Mouse (Mus musculus): ENCODE measurements around the gene Lrba. TPM values are rescaled to one million over a fixed set of nuclear protein-coding genes. Genes with fewer than 3 reads are reported as not detected.

Gene Lrba
- polyA plus RNA-seq, 1 experiment from 2014 or later, result 2.5 TPM

DNA sequence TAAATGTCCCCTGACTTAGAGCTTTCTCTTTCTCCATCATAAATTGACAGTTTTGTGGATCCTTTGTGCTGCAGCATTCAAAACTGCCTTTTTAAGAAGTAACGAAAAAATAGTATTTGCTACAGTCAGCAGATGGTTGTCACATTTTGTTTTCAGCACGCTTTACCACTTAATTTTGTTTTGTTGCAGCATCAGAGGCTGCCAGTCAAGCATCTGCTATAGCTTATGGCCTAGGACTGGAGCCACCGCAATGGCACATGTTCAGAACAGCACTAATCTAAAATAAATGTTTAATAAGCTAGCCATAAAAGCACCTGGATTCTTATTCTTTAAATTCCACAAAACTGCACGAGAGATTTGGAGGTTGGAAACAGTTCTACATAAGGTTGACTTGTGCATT lies 520.9 kb downstream of the Lrba start:
- no peak for DNase-seq (ENCODE audit: low spot score)
- Histone ChIP-seq H3K27ac (no peak overlapping the region), H3K36me3 (no peaks in the 10 kb centered on the region), H3K9me3 (no peaks in the 10 kb centered on the region), H3K27me3 (ENCODE audit: insufficient read depth, poor library complexity, severe bottlenecking) (no peaks in the 10 kb centered on the region), H3K4me1 (no peaks in the 10 kb centered on the region), H3K4me3 (no peak overlapping the region)
- WGBS, result 75% methylated on average over 4 of the region's 4 CpGs

DNA sequence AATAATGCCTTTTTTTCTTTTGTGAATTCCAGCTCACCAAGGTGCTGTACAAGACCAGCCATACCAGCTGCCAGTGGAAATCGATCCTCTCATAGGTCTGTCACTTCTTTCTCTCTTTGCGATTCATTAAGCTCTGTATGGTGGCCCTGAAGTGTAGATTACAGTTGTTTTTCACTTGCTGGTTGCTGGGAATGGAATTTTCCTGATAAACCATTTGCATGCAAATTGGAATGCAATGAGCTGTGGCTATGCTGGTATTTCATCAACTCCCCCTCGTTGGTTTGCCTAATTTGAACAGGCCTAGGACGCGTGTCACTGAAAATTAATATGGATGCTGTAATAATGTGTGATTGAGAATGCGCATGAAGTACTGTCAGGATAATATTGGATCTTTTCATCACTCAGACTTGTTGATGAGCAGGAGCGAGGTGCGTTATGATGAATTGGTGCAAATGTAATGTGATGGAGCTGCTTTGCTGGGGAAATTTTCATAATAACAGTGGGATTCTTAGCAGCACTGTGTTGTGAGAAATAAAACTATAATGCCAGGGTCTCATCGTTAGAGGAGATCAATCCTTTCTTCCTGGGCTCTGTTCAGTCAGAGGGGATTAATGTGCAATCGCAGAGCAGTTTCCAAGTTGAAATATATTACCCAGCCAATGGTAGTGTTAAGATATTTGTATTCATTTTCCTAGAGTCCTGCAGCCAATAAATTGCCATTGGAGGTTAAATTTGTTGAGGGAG lies 521.5 kb downstream of the Lrba start:
- no peaks in the 10 kb centered on the region for H3K36me3 ChIP-seq
- H3K27me3 ChIP-seq (ENCODE audit: insufficient read depth, poor library complexity, severe bottlenecking), result no peaks in the 10 kb centered on the region
- H3K9me3 ChIP-seq, result no peaks in the 10 kb centered on the region
- no peak for DNase-seq (ENCODE audit: low spot score)
- H3K4me3 ChIP-seq, result no peak overlapping the region
- no peaks in the 10 kb centered on the region for H3K4me1 ChIP-seq
- 70% methylated on average over 10 of the region's 10 CpGs for WGBS
- H3K27ac ChIP-seq, result no peak overlapping the region

DNA sequence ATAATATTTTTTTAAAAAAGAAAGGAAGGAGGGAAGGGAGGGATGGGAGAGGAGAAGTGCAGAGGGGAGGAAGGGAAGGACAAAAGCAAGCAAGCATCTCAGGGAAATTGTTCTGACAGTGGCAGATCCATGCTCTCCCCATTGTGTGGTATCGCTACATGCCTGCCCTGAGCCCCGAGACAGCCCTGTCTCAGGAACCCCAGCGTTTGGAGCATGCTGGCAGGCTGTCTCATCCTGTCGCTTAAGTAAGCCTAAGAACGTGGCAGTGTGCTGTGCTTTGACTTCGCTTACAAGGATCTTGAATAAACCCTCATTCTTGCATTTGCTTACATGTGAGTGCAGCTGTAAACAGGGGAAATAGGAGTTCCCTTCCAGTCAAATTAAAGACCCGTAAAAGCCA lies 526.2 kb downstream of the Lrba start:
- Histone ChIP-seq H3K27ac (no peak overlapping the region), H3K27me3 (ENCODE audit: insufficient read depth, poor library complexity, severe bottlenecking) (no peaks in the 10 kb centered on the region), H3K36me3 (no peaks in the 10 kb centered on the region), H3K9me3 (no peaks in the 10 kb centered on the region), H3K4me1 (no peaks in the 10 kb centered on the region), H3K4me3 (no peak overlapping the region)
- 54% methylated on average over 7 of the region's 7 CpGs for WGBS
- no peak for DNase-seq (ENCODE audit: low spot score)

DNA sequence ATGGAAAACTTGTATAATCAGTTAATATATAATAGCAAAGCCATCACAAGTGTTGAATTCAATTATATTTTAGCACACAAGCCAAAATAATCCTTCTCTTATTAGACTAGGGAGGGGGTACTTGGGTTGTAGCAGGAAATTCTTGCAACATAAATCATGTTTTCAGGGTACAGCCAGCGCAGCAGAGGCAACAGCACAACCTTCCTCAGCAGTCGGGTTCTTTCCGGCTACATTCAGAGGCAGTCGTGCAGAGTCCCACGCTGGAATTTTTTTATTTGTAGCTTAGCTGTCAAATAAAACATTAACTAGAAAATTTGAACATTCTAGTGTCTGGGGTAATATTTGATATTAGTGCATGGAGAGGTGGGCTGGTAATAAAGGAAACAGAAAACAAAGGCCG lies 529.7 kb downstream of the Lrba start:
- no peaks in the 10 kb centered on the region for H3K4me1 ChIP-seq
- no peaks in the 10 kb centered on the region for H3K27me3 ChIP-seq (ENCODE audit: insufficient read depth, poor library complexity, severe bottlenecking)
- no peak overlapping the region for H3K27ac ChIP-seq
- no peaks in the 10 kb centered on the region for H3K9me3 ChIP-seq
- DNase-seq (ENCODE audit: low spot score), result no peak
- H3K36me3 ChIP-seq, result no peaks in the 10 kb centered on the region
- WGBS, result 74% methylated on average over 6 of the region's 6 CpGs
- no peak overlapping the region for H3K4me3 ChIP-seq

DNA sequence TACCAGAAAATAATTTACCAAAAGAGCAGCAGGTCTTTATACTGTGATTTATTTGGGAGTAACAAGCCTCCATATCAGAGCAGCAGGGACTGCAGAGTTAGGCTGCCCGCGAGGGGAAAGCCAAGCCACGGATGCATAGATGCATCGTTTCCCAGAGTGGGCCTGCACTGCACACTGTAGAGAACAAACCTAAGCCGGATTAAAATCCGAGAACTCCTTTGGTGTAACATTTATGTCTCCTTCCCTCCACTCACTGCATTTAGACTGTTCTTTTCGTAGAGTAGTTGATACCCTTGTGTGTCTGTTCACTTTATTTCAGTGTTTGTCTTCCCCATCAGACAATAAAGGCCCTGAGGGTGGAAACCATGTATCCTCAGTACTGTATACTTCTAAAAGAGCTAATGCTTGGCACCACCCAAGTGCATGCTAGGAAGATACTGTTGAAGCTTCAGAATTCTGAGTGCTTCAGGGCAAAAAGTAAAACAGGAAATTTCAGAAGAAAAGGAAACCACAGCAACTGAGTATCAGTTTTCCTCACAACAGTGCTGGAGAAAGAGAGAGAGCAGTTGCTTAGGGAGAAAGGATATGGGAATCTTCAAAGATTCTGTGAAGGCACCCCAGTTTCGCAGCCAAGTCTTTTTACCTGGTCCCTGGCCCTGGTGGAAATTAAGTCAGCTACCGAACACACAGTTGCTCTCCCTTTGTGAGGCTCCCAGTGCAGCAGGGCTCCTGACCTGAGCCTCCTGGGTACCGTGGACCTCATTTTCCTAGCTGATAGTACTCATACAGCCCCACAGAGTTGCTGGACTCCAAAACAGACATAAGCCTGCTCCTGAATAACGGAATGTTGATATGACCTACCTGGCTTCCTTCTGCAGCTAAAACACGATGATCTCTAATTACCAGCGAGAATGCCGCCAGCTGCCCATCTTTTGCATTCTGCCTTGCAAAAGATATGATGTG lies 530.4 kb downstream of the Lrba start:
- H3K4me1 ChIP-seq, result peaks cover 2% of the 10 kb centered on the region; the same call in 1 of the 2 replicates

DNA sequence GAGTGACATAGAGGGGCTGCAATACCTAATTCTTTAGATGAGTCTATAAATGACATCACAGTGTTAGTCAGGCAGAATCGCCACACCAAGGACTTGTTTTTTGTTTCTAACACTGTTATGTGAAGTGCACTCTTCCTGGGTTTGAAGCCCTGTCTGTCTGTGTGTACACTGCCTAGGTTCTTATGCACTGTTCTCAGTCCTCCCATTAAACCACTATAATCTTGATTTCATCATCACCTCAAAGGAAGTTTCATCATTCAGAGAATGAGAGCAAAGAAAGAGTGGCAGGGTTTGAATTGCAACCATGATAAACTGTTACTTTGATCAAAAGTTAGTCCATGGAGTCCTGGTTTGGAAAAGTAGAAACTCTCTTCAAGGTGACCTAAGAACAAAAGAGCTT lies 532.1 kb downstream of the Lrba start:
- Histone ChIP-seq H3K4me3 (no peak overlapping the region), H3K27me3 (ENCODE audit: insufficient read depth, poor library complexity, severe bottlenecking) (no peaks in the 10 kb centered on the region), H3K9me3 (no peaks in the 10 kb centered on the region), H3K27ac (no peak overlapping the region), H3K36me3 (no peaks in the 10 kb centered on the region), H3K4me1 (peaks cover 7% of the 10 kb centered on the region; the same call in 1 of the 2 replicates)
- 74% methylated on average over 1 of the region's 1 CpGs for WGBS
- DNase-seq (ENCODE audit: low spot score), result no peak

More for the DNA sequence above, 530.4 kb downstream of the Lrba start:
- DNase-seq (ENCODE audit: low spot score), result no peak
- Histone ChIP-seq H3K27ac (no peak overlapping the region), H3K36me3 (no peaks in the 10 kb centered on the region), H3K4me3 (no peak overlapping the region), H3K9me3 (no peaks in the 10 kb centered on the region), H3K27me3 (ENCODE audit: insufficient read depth, poor library complexity, severe bottlenecking) (no peaks in the 10 kb centered on the region)
- WGBS, result 77% methylated on average over 14 of the region's 14 CpGs

DNA sequence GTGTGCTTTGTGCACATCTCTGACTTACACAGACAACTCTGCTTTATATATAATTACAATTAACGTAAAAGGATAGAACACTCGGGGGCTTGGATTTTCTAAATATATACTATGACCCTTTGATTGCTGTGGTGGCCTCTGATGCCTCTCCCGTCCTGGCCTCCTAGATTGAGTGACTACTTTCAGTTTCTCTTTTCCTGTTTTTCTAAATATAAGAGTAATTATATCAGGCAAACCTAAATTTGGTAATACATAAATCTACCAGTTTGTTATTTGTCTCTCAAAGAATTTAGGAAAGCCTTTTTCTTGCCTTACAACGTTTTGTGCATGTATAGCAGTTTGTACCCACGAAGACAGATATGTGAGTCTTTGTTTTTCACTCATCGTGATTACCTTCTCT lies 534.2 kb downstream of the Lrba start:
- H3K4me1 ChIP-seq, result peaks cover 7% of the 10 kb centered on the region; the same call in 1 of the 2 replicates
- H3K36me3 ChIP-seq, result no peaks in the 10 kb centered on the region
- no peaks in the 10 kb centered on the region for H3K9me3 ChIP-seq
- no peaks in the 10 kb centered on the region for H3K27me3 ChIP-seq (ENCODE audit: insufficient read depth, poor library complexity, severe bottlenecking)
- 69% methylated on average over 6 of the region's 6 CpGs for WGBS
- H3K27ac ChIP-seq, result 0 out of 2 replicates have a peak overlapping the region, but pooled peaks have one; percentile 42
- no peak overlapping the region for H3K4me3 ChIP-seq
- no peak for DNase-seq (ENCODE audit: low spot score)

DNA sequence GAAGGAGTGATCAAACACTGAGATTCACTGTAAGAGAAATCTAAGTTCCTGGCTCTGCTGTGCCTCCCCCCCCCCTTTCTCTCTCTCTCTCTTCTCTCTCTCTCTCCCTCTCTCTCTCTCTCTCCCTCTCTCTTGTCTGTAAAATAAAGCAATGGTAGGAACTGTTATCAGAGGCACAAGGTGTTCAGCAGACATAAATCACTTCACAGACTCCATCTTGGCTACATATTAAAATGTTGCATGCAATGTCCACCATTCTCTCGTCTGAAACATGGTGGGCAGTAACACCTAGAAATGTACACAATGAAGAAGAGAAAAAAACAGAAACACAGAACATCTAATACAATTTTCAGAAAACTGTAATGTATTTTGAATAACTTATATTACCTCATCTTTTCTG lies 534.9 kb downstream of the Lrba start:
- no peak for DNase-seq (ENCODE audit: low spot score)
- Histone ChIP-seq H3K9me3 (no peaks in the 10 kb centered on the region), H3K4me1 (peaks cover 7% of the 10 kb centered on the region; the same call in 1 of the 2 replicates), H3K27me3 (ENCODE audit: insufficient read depth, poor library complexity, severe bottlenecking) (no peaks in the 10 kb centered on the region), H3K4me3 (no peak overlapping the region), H3K27ac (peak overlapping the region; percentile 59; the same call in 1 of the 2 replicates), H3K36me3 (no peaks in the 10 kb centered on the region)
- WGBS, result 83% methylated on average over 1 of the region's 1 CpGs

DNA sequence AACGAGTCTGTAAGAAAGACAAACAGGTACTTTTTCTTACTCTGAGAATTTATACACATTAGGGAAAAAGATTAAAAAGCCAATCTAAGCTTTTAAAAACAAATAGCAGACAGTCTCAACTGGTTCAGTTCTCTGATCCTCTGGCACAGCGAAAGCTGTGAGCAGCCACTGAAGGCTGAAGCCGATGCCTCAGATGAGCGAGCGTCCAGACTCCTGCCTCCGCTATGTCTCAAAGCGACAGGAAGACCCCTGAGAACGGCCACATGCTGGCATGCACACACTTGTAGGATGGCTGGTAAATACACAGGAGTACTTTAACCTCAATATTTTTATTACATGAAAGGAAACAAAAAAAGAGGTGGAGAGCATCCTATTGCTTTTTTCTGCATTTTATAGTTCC lies 535.4 kb downstream of the Lrba start:
- 46% methylated on average over 8 of the region's 8 CpGs for WGBS
- Histone ChIP-seq H3K4me3 (no peak overlapping the region), H3K36me3 (no peaks in the 10 kb centered on the region), H3K27ac (peak overlapping the region; percentile 59; the same call in 1 of the 2 replicates), H3K4me1 (peaks cover 7% of the 10 kb centered on the region; the same call in 1 of the 2 replicates), H3K27me3 (ENCODE audit: insufficient read depth, poor library complexity, severe bottlenecking) (no peaks in the 10 kb centered on the region), H3K9me3 (no peaks in the 10 kb centered on the region)
- no peak for DNase-seq (ENCODE audit: low spot score)

DNA sequence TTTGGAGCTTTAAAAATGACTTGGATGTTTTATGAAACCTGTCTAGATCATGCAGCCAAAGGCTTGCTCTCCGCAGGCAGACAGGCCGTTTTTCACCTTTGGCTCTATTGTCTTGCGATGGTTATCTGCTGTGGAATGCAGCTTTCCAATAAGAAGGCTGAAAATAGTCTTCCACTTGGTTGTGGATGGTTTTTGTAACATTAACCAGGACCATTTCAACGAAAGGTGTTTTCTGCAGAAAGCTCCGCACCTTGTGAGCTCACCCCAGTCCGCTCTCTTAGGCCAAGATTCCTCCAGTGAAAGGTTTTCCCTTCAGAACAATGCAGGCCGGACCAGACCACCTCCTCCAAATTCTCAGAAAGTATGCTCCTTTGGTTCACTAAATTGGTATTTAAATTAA lies 536.0 kb downstream of the Lrba start:
- Histone ChIP-seq H3K4me3 (0 out of 2 replicates have a peak overlapping the region, but pooled peaks have one; percentile 5), H3K9me3 (no peaks in the 10 kb centered on the region), H3K27me3 (ENCODE audit: insufficient read depth, poor library complexity, severe bottlenecking) (no peaks in the 10 kb centered on the region), H3K27ac (no peak overlapping the region; the same call in 1 of the 2 replicates), H3K4me1 (peaks cover 7% of the 10 kb centered on the region; the same call in 1 of the 2 replicates), H3K36me3 (no peaks in the 10 kb centered on the region)
- no peak for DNase-seq (ENCODE audit: low spot score)
- WGBS, result 48% methylated on average over 7 of the region's 7 CpGs

DNA sequence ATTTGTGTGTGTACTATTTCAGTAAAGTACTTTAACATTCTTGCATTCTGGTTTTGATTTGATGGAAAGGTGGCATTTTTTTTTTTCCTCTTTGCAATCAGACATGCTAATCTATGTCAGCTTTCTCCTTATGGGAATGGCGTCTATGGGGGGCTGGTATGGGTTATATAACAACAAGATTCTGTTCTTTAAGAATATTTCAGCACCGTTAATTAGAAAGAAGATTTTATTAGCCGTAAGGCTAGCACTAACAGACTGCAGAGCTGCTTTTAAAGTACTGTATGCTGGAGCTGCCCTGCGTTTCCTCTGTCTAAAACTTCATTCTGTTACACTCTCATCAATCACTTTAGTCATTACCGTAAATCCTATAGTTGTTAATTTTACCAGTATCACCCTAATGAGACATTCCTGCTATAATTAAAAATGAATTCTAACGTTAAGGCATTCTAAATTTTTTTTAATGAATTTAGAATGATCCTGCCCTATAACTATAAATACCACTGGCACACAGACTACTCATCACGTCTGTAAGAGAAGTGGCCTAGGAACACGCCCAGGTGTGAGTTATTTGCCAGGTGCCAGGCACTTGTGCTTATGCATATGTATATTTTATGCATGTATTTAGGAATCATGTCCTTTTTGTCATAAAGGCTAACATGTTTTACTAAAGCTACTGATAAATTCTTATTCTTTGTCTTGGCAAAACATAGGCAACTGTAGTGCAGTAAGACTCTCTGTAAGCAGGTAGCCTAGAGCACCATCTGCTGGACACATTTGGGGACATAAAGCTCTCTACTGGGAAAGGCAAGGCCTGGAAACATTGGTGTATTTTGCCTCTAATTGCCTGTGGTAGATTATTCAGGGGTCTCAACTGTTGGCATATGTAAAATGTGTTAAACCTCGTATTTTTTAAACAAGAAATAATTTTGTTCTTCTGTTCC lies 536.9 kb downstream of the Lrba start:
- Histone ChIP-seq H3K4me3 (no peak overlapping the region), H3K27me3 (ENCODE audit: insufficient read depth, poor library complexity, severe bottlenecking) (no peaks in the 10 kb centered on the region), H3K27ac (no peak overlapping the region; the same call in 1 of the 2 replicates), H3K9me3 (no peaks in the 10 kb centered on the region), H3K4me1 (peaks cover 7% of the 10 kb centered on the region; the same call in 1 of the 2 replicates), H3K36me3 (no peaks in the 10 kb centered on the region)
- DNase-seq (ENCODE audit: low spot score), result no peak
- 57% methylated on average over 9 of the region's 9 CpGs for WGBS

DNA sequence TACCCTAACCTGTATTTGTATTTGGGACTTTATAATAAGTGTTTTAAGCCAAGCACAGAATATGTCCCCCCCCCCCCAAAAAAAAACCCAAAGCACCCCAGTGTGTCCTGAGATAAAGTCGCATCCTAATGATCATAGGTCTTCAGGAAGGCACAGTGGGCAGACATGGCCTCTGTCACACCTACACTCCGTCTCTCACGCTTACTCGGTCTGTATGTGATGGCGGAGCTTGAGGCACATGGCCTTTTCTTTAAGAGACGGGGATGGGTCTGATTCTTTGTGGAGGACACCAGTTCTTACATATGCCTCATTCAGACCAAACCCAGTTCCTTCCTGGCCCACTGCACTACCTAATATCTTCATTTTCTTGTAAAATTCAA lies 537.5 kb downstream of the Lrba start:
- no peak overlapping the region for H3K4me3 ChIP-seq
- no peak overlapping the region for H3K27ac ChIP-seq
- WGBS, result 80% methylated on average over 6 of the region's 6 CpGs
- H3K27me3 ChIP-seq (ENCODE audit: insufficient read depth, poor library complexity, severe bottlenecking), result no peaks in the 10 kb centered on the region
- no peaks in the 10 kb centered on the region for H3K9me3 ChIP-seq
- H3K4me1 ChIP-seq, result peaks cover 7% of the 10 kb centered on the region; the same call in 1 of the 2 replicates
- no peaks in the 10 kb centered on the region for H3K36me3 ChIP-seq
- no peak for DNase-seq (ENCODE audit: low spot score)

Data from heart, embryonic 10.5 days (tissue).